Mouse (Mus musculus): ENCODE results near the gene Fibp.
"Not testable (repeated sequence)": the region's sequence is repeated elsewhere in the genome, so short reads cannot be mapped to it uniquely, and the experiment has no call there.

The Fibp gene

GRCm38 (mm10) chr19:5487768-5488550 lies 27.5 kb downstream of the Fibp start, which contains the start of gene Mus81:
Gene Mus81, minus strand, starts transcription at chr19:5488402.
- peak; percentile 81 for DNase-seq (ENCODE audit: low read depth, low spot score)

GRCm38 (mm10) chr19:5488878-5489571 lies 28.6 kb downstream of the Fibp start:
- peak; percentile 92 for DNase-seq (ENCODE audit: low read depth, low spot score)

GRCm38 (mm10) chr19:5489721-5490120 lies 29.3 kb downstream of the Fibp start:
- DNase-seq (ENCODE audit: low read depth, low spot score) = not testable (repeated sequence)

- peak; percentile 89 for DNase-seq (ENCODE audit: low read depth, low spot score)
These were observed 30.0 kb downstream of the Fibp start, which contains the start of gene Cfl1 for GRCm38 (mm10) chr19:5490313-5490897. Gene Cfl1, plus strand, starts transcription at chr19:5490455.

GRCm38 (mm10) chr19:5490898-5491708 lies 30.7 kb downstream of the Fibp start:
- DNase-seq (ENCODE audit: low read depth, low spot score) = no peak

GRCm38 (mm10) chr19:5492641-5493040 lies 32.2 kb downstream of the Fibp start:
- DNase-seq (ENCODE audit: low read depth, low spot score) = no peak

GRCm38 (mm10) chr19:5493301-5493721 lies 32.9 kb downstream of the Fibp start:
- not testable (repeated sequence) for DNase-seq (ENCODE audit: low read depth, low spot score)

- no peak for DNase-seq (ENCODE audit: low read depth, low spot score)
These were observed 33.9 kb downstream of the Fibp start for GRCm38 (mm10) chr19:5494314-5494713.

- no peak for DNase-seq (ENCODE audit: low read depth, low spot score)
These were observed 35.1 kb downstream of the Fibp start for GRCm38 (mm10) chr19:5495353-5496051.

GRCm38 (mm10) chr19:5496052-5496370 lies 35.6 kb downstream of the Fibp start:
- DNase-seq (ENCODE audit: low read depth, low spot score) = no peak

- no peak for DNase-seq (ENCODE audit: low read depth, low spot score)
These were observed 40.0 kb downstream of the Fibp start for GRCm38 (mm10) chr19:5500330-5500875.

- DNase-seq (ENCODE audit: low read depth, low spot score) = no peak
These were observed 43.3 kb downstream of the Fibp start, which contains the start of gene 1700020D05Rik for GRCm38 (mm10) chr19:5503687-5504086. Gene 1700020D05Rik, minus strand, starts transcription at chr19:5503787.

- DNase-seq (ENCODE audit: low read depth, low spot score) = peak; percentile 93
These were observed 49.9 kb downstream of the Fibp start, which contains the start of gene Snx32 for GRCm38 (mm10) chr19:5510031-5511026. Gene Snx32, minus strand, starts transcription at chr19:5510538.

GRCm38 (mm10) chr19:5511074-5511632 lies 50.7 kb downstream of the Fibp start:
- DNase-seq (ENCODE audit: low read depth, low spot score) = no peak

- no peak for DNase-seq (ENCODE audit: low read depth, low spot score)
These were observed 51.9 kb downstream of the Fibp start for GRCm38 (mm10) chr19:5512091-5513004.

- no peak for DNase-seq (ENCODE audit: low read depth, low spot score)
These were observed 52.6 kb downstream of the Fibp start for GRCm38 (mm10) chr19:5513005-5513349.

All from WW6 (cell line).